Mouse (Mus musculus): ENCODE measurements around the gene Slc36a2.
A peak's percentile ranks its signal among the peaks of the same experiment; 100 is the strongest.

Gene Slc36a2

GRCm38 (mm10) chr11:55131946-55132345 is 52.9 kb downstream of the Slc36a2 start:
- no peak for DNase-seq (ENCODE audit: low spot score)

DNA sequence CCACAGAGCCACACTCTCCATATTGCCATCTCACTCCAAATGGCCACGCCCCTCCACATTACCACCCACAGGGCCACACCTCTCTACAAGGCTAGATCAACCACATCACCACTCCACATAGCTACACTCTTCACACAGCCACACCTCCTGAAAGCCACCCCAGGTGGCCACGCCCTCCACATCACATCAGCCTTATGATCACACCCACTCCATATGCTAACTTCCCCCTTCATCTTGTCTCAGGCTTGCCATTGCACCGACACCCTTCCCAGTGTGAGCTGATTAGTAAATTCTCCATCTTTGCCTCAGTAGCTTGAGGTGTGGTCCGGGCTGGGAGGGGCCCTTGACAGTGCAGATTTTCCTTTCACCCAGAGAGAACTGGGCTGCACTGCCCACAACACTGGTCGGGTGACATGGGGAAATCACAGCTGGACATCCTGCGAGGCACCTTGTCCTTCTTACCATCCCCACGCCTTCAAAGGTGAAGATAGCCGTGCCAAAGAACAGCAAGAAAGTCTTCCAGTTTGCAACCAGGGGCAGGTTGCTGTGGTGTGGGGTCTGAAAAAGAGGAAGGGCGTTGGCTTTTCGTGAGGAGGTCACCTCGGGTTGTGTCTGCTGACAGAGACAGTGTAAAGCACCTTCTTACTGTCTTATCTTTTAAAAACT is 53.7 kb downstream of the Slc36a2 start:
- DNase-seq (ENCODE audit: low spot score), result no peak

DNA sequence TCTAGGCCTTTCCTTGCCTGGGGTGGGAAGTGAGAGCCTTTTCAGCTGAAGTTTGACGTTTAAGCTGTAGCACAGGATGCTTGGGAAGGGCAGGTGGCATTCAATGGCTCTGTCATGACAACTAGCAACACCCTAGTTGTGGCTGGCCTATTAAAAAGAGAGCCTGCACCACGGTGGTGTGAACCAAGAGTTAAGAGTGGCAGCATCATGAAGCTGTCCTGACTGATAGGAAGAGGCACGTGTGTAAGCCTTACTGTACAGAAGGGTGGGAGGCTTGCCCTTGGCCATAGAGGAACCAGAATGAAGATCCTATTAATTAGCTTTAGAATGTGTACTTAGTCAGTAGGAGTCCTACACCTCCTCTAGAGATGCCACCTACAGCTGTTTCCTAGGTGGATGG is 56.5 kb downstream of the Slc36a2 start:
- DNase-seq (ENCODE audit: low spot score), result no peak

- no peak for DNase-seq (ENCODE audit: low spot score)
These were observed 56.9 kb downstream of the Slc36a2 start for GRCm38 (mm10) chr11:55127937-55128336.

DNA sequence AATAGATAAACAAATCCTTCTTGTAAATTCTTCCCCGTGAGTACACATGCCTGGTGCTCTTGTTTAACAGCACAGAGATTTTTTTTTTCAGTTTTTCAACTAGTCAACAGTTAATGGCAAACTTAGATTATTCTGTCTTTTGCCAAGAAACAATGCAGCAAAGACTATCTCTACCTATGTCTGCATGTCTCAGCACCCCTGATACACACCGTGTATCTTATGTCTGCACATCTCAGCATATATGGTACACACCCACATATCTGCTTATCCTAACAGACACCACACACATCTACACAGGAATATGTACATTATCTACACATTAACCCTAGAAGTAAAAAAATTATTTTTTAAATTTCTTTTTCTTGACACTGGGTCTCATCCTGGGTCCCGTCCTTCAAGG is 58.2 kb downstream of the Slc36a2 start:
- no peak for DNase-seq (ENCODE audit: low spot score)

DNA sequence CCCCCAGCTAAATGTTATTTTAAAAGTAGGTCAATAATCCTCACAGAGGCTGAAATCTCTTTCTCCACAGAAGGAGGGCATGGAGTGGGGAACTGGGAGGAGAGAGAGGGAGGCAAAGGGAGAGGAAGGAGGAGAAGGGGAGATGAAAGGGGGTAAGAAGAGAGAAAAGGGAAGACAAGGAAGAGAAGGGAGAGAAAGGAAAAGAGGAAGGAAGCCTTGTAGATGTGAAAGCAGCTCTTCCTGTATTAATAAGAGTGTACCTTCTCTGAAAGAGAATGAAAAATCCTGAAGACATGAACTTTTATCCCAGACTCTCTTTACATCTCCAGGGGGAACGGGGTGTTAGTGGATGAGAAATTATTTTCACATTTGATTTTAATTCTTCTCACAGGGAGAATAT is 63.4 kb downstream of the Slc36a2 start:
- DNase-seq (ENCODE audit: low spot score), result no peak

- DNase-seq (ENCODE audit: low spot score), result no peak
These were observed 64.0 kb downstream of the Slc36a2 start for GRCm38 (mm10) chr11:55120821-55121271.

DNA sequence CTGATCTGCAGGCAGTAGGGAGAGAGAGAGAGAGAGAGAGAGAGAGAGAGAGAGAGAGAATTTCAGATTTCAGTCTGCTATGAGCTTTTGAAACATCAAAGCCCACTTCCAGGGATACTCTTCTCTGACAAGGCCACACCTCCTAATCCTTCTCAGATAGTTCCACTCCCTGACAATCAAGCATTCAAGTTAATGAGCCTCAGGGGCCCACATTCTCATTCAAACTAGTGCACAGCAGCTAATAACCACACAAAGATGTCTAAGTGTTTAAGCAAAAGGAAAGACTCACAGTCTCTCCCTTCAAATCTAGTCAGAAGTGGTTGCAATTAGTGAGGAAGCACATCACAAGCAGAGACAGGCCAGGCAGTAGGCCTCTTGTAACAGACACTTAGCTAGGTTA is 64.6 kb downstream of the Slc36a2 start:
- DNase-seq (ENCODE audit: low spot score), result no peak

GRCm38 (mm10) chr11:55117031-55117430 is 67.8 kb downstream of the Slc36a2 start:
- DNase-seq (ENCODE audit: low spot score), result no peak

- no peak for DNase-seq (ENCODE audit: low spot score)
These were observed 68.9 kb downstream of the Slc36a2 start for GRCm38 (mm10) chr11:55116004-55116403.

DNA sequence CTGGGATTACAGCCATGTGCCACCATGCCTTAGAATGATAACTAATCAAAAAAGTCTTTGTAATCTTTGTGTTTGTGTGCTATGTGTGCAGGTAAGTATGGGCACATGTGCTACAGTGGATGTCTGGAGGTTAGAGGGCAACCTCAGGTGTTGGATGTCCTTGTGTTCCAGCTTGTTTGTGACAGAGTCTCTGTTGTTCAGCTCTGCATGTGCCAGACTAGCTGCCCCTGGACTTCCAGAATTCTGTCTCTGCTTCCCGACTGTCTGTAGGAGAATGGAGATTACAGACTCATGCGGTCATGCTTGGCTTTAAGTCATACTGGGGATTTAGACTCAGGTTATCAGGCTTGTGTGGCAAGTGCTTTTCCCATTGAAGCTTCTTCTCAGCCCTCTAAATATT is 70.6 kb downstream of the Slc36a2 start:
- no peak for DNase-seq (ENCODE audit: low spot score)

- peak; percentile 23 for DNase-seq (ENCODE audit: low spot score)
These were observed 71.0 kb downstream of the Slc36a2 start for GRCm38 (mm10) chr11:55113861-55114250.

DNA sequence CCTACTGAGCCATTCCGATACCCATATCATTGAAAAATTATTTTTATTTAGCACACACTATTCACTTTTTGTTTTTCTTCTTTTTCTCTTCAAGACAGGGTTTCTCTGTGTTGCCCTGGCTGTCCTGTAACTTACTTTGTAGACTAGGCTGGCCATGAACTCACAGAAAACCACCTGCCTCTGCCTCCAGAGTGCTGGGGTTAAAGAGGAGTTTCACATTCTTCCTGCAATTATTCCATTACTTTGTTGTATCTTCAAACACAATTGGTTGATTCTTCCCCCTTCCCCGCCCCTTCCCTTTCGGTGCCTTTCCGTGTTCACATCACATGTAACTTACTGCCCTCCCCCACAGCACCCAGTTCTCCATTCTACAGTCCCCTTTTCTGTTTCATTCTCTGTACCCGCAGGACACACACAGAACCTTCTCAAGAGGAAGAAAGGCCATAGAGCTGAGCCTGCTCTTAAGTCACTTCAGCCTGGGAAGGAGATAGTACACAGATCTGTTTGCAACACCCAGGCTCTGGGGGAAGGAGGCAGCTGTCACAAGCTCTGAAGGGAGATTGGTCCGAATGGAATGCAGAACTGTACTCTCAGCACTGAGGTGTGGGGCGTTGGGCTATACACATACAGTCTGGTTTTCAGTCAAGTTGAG is 71.5 kb downstream of the Slc36a2 start:
- peak; percentile 17 for DNase-seq (ENCODE audit: low spot score)

- DNase-seq (ENCODE audit: low spot score), result no peak
These were observed 74.2 kb downstream of the Slc36a2 start for GRCm38 (mm10) chr11:55110566-55111169.

GRCm38 (mm10) chr11:55109521-55110300 is 75.2 kb downstream of the Slc36a2 start:
- no peak for DNase-seq (ENCODE audit: low spot score)
